Mouse (Mus musculus) c-Kit-positive CD71-positive TER-119-negative erythroid progenitor cells, embryonic 14.5 days (primary cell): Measurements from ENCODE around the gene Pwp2.
"Not testable (repeated sequence)": the region's sequence is repeated elsewhere in the genome, so short reads cannot be mapped to it uniquely, and the experiment has no call there.

ENCODE experiments used
- DNase-seq: peaks from one replicate; pipeline ENCODE4 v3.0.0-alpha.2; 2013; ENCODE audit warnings: low read depth

Pwp2 gene

DNA sequence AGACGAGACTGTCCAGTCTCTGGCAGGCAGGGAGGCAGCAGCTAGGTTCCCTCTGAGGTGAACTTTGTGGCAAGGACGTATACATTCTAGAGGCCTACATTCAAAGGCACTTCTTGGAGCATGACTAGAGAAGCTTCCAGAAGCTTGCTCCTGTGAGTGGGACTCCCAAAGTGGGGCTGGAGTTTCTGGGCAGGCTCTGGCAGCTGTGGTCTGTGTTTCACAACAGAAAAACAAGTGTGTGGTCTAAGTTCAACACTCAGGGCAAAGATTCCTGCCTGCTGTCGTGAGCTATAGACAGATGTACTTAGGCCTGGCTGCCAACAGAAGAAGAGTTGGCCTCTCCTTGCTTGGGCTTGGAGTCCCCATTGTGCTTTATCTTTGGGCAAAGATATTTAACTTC lies 44.1 kb downstream of the Pwp2 start:
- no peak for DNase-seq

DNA sequence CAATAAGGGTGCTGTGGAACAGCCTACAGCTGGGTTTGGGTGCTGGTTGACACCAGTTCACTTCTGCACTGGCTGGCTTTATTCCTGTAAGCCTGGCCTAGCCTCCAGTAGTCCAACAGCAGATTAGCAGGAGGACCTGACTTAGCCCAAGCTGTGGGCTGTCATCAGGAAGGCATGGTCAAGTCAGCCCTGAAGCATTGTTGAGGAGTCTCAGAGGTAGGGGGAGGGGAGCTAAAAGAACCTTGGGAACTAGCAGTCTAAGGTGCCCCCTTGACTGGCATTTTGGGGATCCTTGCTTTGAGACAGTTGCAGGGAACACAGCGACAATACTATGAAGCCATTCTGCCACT lies 44.7 kb downstream of the Pwp2 start:
- DNase-seq: no peak

- DNase-seq: no peak
These were observed 45.2 kb downstream of the Pwp2 start for GRCm38 (mm10) chr10:78139572-78140250.

- DNase-seq: no peak
These were observed 46.0 kb downstream of the Pwp2 start for GRCm38 (mm10) chr10:78138812-78139523.

DNA sequence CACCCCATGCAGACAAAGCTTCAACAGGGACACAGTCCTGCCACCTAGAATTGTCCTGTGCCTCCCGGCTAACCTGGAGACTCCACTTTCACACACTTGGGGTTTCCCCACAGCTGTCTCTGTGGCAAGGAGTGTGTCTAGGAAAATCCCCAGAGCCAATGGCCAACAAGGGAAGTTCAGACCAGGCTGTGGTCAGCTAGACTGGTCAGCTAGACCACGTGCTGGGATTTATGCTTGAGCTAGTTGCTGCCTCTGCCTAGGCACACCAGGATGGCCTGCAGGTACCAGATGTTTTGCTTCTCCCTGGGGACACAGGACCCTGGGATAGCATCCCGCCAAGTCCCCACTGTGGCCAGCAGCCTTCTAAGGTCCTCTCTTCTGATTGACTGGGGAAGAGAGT lies 47.8 kb downstream of the Pwp2 start:
- no peak for DNase-seq

GRCm38 (mm10) chr10:78135947-78136346 lies 49.0 kb downstream of the Pwp2 start:
- DNase-seq: no peak

DNA sequence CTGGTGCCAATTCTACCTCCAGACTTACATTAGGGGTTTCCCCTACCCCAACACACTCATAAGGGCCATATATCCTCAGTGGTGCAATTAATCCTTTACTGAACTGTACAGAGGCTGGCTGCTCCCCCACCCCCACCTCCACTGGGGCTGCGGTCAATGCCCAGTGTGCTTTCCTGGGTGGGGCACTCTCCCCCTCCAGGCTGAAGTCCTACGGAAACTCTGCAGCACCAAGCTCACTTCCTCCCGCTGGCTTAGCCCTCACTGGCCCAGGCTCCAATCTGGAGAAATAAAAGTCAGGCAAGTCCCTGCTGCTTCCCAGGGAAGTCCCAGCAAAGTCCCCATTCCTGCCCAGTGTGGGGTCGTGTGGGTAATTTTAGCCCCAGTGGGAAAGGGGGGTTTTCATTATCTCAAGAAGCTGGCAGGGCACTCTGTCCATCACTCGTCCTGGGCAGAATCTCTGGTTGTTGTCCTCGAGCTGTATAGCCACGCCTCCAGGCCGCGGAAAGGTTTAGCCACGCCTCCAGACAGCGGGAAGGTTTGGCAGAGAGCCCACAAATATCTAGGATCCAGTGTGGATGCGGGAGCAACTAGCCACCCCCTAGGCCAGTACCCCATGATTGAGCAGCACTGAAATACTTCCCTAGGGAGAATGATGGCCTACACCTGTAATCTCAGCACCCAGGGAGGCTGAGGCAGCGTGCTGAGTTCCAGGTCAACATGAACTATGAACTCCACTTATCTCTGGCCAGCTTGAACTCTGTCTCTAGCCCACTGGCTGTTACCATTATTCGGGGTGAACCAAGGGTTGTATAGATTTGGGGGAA lies 49.8 kb downstream of the Pwp2 start:
- no peak for DNase-seq

GRCm38 (mm10) chr10:78134400-78134799 lies 50.5 kb downstream of the Pwp2 start:
- DNase-seq: no peak

- no peak for DNase-seq
These were observed 55.0 kb downstream of the Pwp2 start for GRCm38 (mm10) chr10:78129998-78130397.

GRCm38 (mm10) chr10:78129423-78129822 lies 55.5 kb downstream of the Pwp2 start:
- DNase-seq: no peak

GRCm38 (mm10) chr10:78128647-78129046 lies 56.3 kb downstream of the Pwp2 start:
- no peak for DNase-seq

GRCm38 (mm10) chr10:78127931-78128330 lies 57.0 kb downstream of the Pwp2 start:
- DNase-seq: no peak

DNA sequence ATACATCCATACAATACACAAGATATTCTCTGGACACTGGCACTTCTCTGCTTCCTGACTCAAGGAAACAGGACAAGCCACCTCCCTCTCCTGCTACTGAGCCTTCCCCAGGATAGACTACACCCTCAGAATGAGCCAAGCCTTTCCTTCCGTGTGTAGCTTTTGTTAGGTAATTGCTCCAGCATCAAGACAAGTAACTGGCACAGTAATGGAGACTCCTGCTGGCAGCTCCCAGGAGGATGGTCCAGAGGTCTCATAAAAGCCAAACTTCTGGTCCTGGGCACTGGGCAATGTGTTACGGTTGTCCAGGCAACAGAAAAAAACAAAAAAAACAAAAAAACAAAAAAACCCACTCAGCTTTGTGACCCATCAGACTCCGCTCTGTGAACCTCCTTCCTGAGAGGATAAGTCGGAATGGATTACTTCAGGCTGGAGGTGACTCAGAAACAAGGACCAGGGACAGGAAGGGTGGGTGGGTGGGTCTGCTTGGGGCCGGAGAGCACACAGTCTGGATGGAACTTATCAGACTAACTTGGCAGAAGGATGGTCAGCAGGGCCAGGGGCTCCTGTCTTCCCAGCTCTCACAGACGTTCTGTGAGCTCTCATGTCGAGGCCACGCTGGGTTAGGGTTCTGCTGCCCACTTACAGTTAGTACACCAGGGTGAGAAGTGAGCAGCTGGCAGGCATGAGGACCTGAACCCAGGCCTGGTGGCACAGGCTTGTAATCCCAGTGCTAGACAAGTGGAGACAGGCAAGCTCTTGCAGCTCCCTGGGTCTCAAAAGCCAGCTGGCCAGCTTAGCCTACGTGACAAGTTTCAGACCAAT lies 57.7 kb downstream of the Pwp2 start:
- DNase-seq: no peak

DNA sequence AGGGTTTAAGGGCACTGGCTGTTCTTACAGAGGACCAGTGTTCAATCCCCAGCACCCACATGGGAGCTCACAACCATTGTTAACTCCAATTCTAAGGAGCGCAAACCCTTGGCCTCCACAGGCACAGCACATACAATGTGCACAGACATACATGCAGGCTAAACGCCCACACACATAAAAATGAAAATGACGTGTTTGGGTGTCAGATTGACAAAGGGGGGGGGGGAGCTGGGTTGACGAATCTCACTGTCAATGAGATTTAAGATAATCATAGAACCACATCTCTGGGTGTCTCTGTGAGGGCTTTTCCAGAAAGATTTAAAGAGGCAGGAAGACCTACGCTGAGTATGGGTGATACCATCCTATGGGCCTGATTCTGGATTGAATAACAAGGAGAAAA lies 58.6 kb downstream of the Pwp2 start:
- no peak for DNase-seq

- not testable (repeated sequence) for DNase-seq
These were observed 59.9 kb downstream of the Pwp2 start for GRCm38 (mm10) chr10:78125061-78125460.

- DNase-seq: not testable (repeated sequence)
These were observed 60.8 kb downstream of the Pwp2 start for GRCm38 (mm10) chr10:78124137-78124536.
